ENCODE assay signal across 8 mouse cellular contexts in genomic region chr10:127289573-127290191, GRCm38 (mm10). TPM values are rescaled to one million over a fixed set of nuclear protein-coding genes. Genes with fewer than 3 reads are reported as not detected.
DNase-seq lines count a peak whose midpoint lies in the region; ATAC-seq and TF ChIP-seq lines count a peak whose summit lies in the region.

No protein-coding gene starts in this region.

- intact Hi-C loops in heart, postnatal 36 days (cut with DNase I), result loop anchor here (5.0 kb wide), 2 partner anchors 378 to 803 kb away; partner anchors contain the start of genes Baz2a, Nab2 and Nemp1
- intact Hi-C loops in left cerebral cortex, postnatal 14 days (cut with DNase I), result loop anchor here (2.0 kb wide), 1 partner anchor 23 kb away; the partner anchor contains the start of gene Dctn2

- H3K4me3 ChIP-seq in forebrain, embryonic 12.5 days (replicated peaks), result peak overlapping the region; percentile 75
- peak overlapping the region; percentile 97 for H3K4me3 ChIP-seq in small intestine, adult 2 months (ENCODE audit: low read depth, low read length)

- peak; percentile 70 for DNase-seq in adrenal gland, adult 2 months
- DNase-seq in adrenal gland, postnatal 4 days (ENCODE audit: low spot score in 2 of 2), result no peak
- DNase-seq in c-Kit-positive CD71-positive TER-119-negative erythroid progenitor cells, embryonic 14.5 days (ENCODE audit: low read depth), result peak; percentile 70
- peak; percentile 66 to 75 for DNase-seq in heart, postnatal 36 days
- peak; percentile 44 to 45 for DNase-seq in left cerebral cortex, postnatal 14 days (ENCODE audit: low spot score in 2 of 2)

- 1% methylated on average over 15 of the region's 15 CpGs for WGBS in forebrain, embryonic 12.5 days
- WGBS in small intestine, adult 2 months, result under 1% methylated on average over 15 of the region's 15 CpGs

- peak overlapping the region; percentile 83; the same call in 1 of the 2 replicates for H3K9ac ChIP-seq in forebrain, embryonic 12.5 days

- H3K36me3 ChIP-seq in forebrain, embryonic 12.5 days (replicated peaks), result peaks cover 44% of the 10 kb centered on the region
- peaks cover 37% of the 10 kb centered on the region for H3K36me3 ChIP-seq in small intestine, adult 2 months (ENCODE audit: control insufficient read depth, insufficient read depth, low read length)

- H3K4me1 ChIP-seq in forebrain, embryonic 12.5 days, result peaks cover 62% of the 10 kb centered on the region
- peaks cover 28% of the 10 kb centered on the region for H3K4me1 ChIP-seq in small intestine, adult 2 months (ENCODE audit: control insufficient read depth, insufficient read depth, insufficient read length, low read length)

- peak overlapping the region; percentile 86 for H3K4me2 ChIP-seq in forebrain, embryonic 12.5 days

- peak; percentile 2 for ATAC-seq in forebrain, embryonic 12.5 days (ENCODE audit: low FRiP score)
- peak; percentile 3; the same call in 1 of the 2 replicates for ATAC-seq in megakaryocyte, adult 5-6 weeks (ENCODE audit: poor library complexity, severe bottlenecking)

- no peak for TF ChIP-seq CTCF in small intestine, adult 2 months (IDR thresholded peaks at IDR 0.05; ENCODE audit: extremely low read depth, insufficient read length, insufficient replicate concordance, low read depth, low read length)

- H3K27ac ChIP-seq in forebrain, embryonic 12.5 days, result peak overlapping the region; percentile 98
- peak overlapping the region; percentile 96 for H3K27ac ChIP-seq in small intestine, adult 2 months (ENCODE audit: insufficient read depth, low read depth, low read length)

- no peaks in the 10 kb centered on the region for H3K27me3 ChIP-seq in forebrain, embryonic 12.5 days
- no peaks in the 10 kb centered on the region for H3K27me3 ChIP-seq in small intestine, adult 2 months (ENCODE audit: control insufficient read depth, insufficient read depth, low read length)

- no peaks in the 10 kb centered on the region for H3K9me3 ChIP-seq in forebrain, embryonic 12.5 days

- TF ChIP-seq POLR2A in small intestine, adult 2 months (IDR thresholded peaks at IDR 0.05; ENCODE audit: low read depth, low read length), result no peak; the same call in 1 of the 2 replicates

RNA-seq across cellular contexts. Expression of gene Mbd6, which starts 0.9 kb away (rescaled TPM):
- 10 to 100 TPM; 39.7 to 45.0 TPM for total RNA-seq in adrenal gland, adult 2 months (2021)
- 99.9 and 105 TPM in 2 replicates for polyA plus RNA-seq in adrenal gland, adult 2 months (2012; rRNA removed)
- total RNA-seq in adrenal gland, postnatal 4 days (2021), result 10 to 100 TPM; 89.7 to 92.6 TPM
- 18.4 and 21.2 TPM in 2 replicates for polyA plus RNA-seq in forebrain, embryonic 12.5 days (2016; fragmentation: Nextera tagmentation; extraction: Ambion mirVana)
- total RNA-seq in heart, postnatal 36 days (2021), result 10 to 100 TPM; 22.0 to 24.2 TPM
- total RNA-seq in left cerebral cortex, postnatal 14 days (2021), result 10 to 100 TPM; 41.2 to 44.7 TPM
- total RNA-seq in megakaryocyte, adult 5-6 weeks (2015), result 40.4 and 48.4 TPM in 2 replicates
- 5.6 and 8.9 TPM in 2 replicates for total RNA-seq in megakaryocyte, adult 5-6 weeks (2017)
- 39.3 and 76.2 TPM in 2 replicates for polyA plus RNA-seq in small intestine, adult 2 months (2012; rRNA removed)

RNA-seq across cellular contexts. Expression of gene Mars, which starts 21.9 kb away (rescaled TPM):
- 100 to 1,000 TPM; 106 to 128 TPM for total RNA-seq in adrenal gland, adult 2 months (2021)
- polyA plus RNA-seq in adrenal gland, adult 2 months (2012; rRNA removed), result 90.6 and 111 TPM in 2 replicates
- total RNA-seq in adrenal gland, postnatal 4 days (2021), result 10 to 100 TPM; 85.5 to 89.5 TPM
- polyA plus RNA-seq in forebrain, embryonic 12.5 days (2016; fragmentation: Nextera tagmentation; extraction: Ambion mirVana), result 177 and 183 TPM in 2 replicates
- total RNA-seq in heart, postnatal 36 days (2021), result 10 to 100 TPM; 41.0 to 46.4 TPM
- 10 to 100 TPM; 59.1 to 61.5 TPM for total RNA-seq in left cerebral cortex, postnatal 14 days (2021)
- total RNA-seq in megakaryocyte, adult 5-6 weeks (2015), result 38.4 and 47.8 TPM in 2 replicates
- 80.3 and 95.2 TPM in 2 replicates for total RNA-seq in megakaryocyte, adult 5-6 weeks (2017)
- 24.0 and 30.7 TPM in 2 replicates for polyA plus RNA-seq in small intestine, adult 2 months (2012; rRNA removed)

RNA-seq across cellular contexts. Expression of gene Dctn2, which starts 23.5 kb away (rescaled TPM):
- 100 to 1,000 TPM; 149 to 168 TPM for total RNA-seq in adrenal gland, adult 2 months (2021)
- polyA plus RNA-seq in adrenal gland, adult 2 months (2012; rRNA removed), result 205 and 234 TPM in 2 replicates
- 100 to 1,000 TPM; 191 to 198 TPM for total RNA-seq in adrenal gland, postnatal 4 days (2021)
- 226 and 229 TPM in 2 replicates for polyA plus RNA-seq in forebrain, embryonic 12.5 days (2016; fragmentation: Nextera tagmentation; extraction: Ambion mirVana)
- 100 to 1,000 TPM; 144 to 154 TPM for total RNA-seq in heart, postnatal 36 days (2021)
- 100 to 1,000 TPM; 308 to 321 TPM for total RNA-seq in left cerebral cortex, postnatal 14 days (2021)
- 78.9 and 82.6 TPM in 2 replicates for total RNA-seq in megakaryocyte, adult 5-6 weeks (2015)
- total RNA-seq in megakaryocyte, adult 5-6 weeks (2017), result 90.1 and 96.4 TPM in 2 replicates
- 92.0 and 190 TPM in 2 replicates for polyA plus RNA-seq in small intestine, adult 2 months (2012; rRNA removed)

RNA-seq across cellular contexts. Expression of gene Kif5a, which starts 26.5 kb away (rescaled TPM):
- total RNA-seq in adrenal gland, adult 2 months (2021), result 1 to 10 TPM; 6.2 to 7.8 TPM
- 28.9 and 30.1 TPM in 2 replicates for polyA plus RNA-seq in adrenal gland, adult 2 months (2012; rRNA removed)
- 10 to 100 TPM; 23.5 to 28.4 TPM for total RNA-seq in adrenal gland, postnatal 4 days (2021)
- polyA plus RNA-seq in forebrain, embryonic 12.5 days (2016; fragmentation: Nextera tagmentation; extraction: Ambion mirVana), result 44.1 and 53.1 TPM in 2 replicates
- under 1 TPM; 0.41 to 0.92 TPM for total RNA-seq in heart, postnatal 36 days (2021)
- 100 to 1,000 TPM; 581 to 593 TPM for total RNA-seq in left cerebral cortex, postnatal 14 days (2021)
- 0.85 and 0.93 TPM in 2 replicates for total RNA-seq in megakaryocyte, adult 5-6 weeks (2015)
- total RNA-seq in megakaryocyte, adult 5-6 weeks (2017), result 0.70 and 0.94 TPM in 2 replicates
- polyA plus RNA-seq in small intestine, adult 2 months (2012; rRNA removed), result 1.1 and 1.8 TPM in 2 replicates

RNA-seq across cellular contexts. Expression of gene Arhgap9, which starts 32.1 kb away (rescaled TPM):
- 1 to 10 TPM; 1.9 to 2.7 TPM for total RNA-seq in adrenal gland, adult 2 months (2021)
- polyA plus RNA-seq in adrenal gland, adult 2 months (2012; rRNA removed), result 2.7 and 3.7 TPM in 2 replicates
- 1 to 10 TPM; 2.9 to 4.2 TPM for total RNA-seq in adrenal gland, postnatal 4 days (2021)
- 0.64 and 1.3 TPM in 2 replicates for polyA plus RNA-seq in forebrain, embryonic 12.5 days (2016; fragmentation: Nextera tagmentation; extraction: Ambion mirVana)
- total RNA-seq in heart, postnatal 36 days (2021), result 1 to 10 TPM; 3.1 to 3.6 TPM
- total RNA-seq in left cerebral cortex, postnatal 14 days (2021), result 1 to 10 TPM in 1 of 2 experiments, under 1 TPM in 1; 0.66 to 1.2 TPM
- total RNA-seq in megakaryocyte, adult 5-6 weeks (2015), result 135 and 138 TPM in 2 replicates
- total RNA-seq in megakaryocyte, adult 5-6 weeks (2017), result 96.8 and 108 TPM in 2 replicates
- 7.1 and 11.2 TPM in 2 replicates for polyA plus RNA-seq in small intestine, adult 2 months (2012; rRNA removed)

Comparison
In these comparisons a context has a peak if more than half of its experiments do, and no peak if none do; other contexts are left out.
1. DNase-seq: peak in adrenal gland, adult 2 months (single experiment), c-Kit-positive CD71-positive TER-119-negative erythroid progenitor cells, embryonic 14.5 days (single experiment), heart, postnatal 36 days (2 of 2) and left cerebral cortex, postnatal 14 days (2 of 2); none in adrenal gland, postnatal 4 days (0 of 2).